Mouse (Mus musculus) ES-Bruce4 (cell line): ENCODE results near the gene Ssh1. TPM values are rescaled to one million over a fixed set of nuclear protein-coding genes. Genes with fewer than 3 reads are reported as not detected.

Source experiments
- H3K27ac ChIP-seq: 2 replicates; pipeline ENCODE4 v1.5.1; 2012; ENCODE audit warnings: low read length, inconsistent platforms; ENCODE audit not compliant: insufficient read depth
- H3K27me3 ChIP-seq: 2 replicates; pipeline ENCODE4 v1.6.1; 2012; ENCODE audit warnings: mild to moderate bottlenecking, low read length, inconsistent platforms; ENCODE audit not compliant: control insufficient read depth, poor library complexity, insufficient read depth, severe bottlenecking
- H3K36me3 ChIP-seq: 2 replicates; pipeline ENCODE4 v1.6.1; 2012; ENCODE audit warnings: inconsistent platforms, mild to moderate bottlenecking, low read length, moderate library complexity; ENCODE audit not compliant: control insufficient read depth, poor library complexity, insufficient read depth, severe bottlenecking
- H3K4me1 ChIP-seq: one replicate; pipeline ENCODE4 v1.8.1; 2011; ENCODE audit warnings: low read length; ENCODE audit not compliant: control insufficient read depth, insufficient read depth
- H3K4me3 ChIP-seq: 2 replicates; pipeline ENCODE4 v1.5.1; 2011; ENCODE audit warnings: low read depth, mild to moderate bottlenecking, low read length
- H3K9ac ChIP-seq: 2 replicates; pipeline ENCODE4 v1.6.1; 2012; ENCODE audit warnings: low read depth, mild to moderate bottlenecking, inconsistent platforms; ENCODE audit not compliant: poor library complexity, severe bottlenecking
- H3K9me3 ChIP-seq: replicated peaks from 2 replicates; pipeline ENCODE4 v1.6.1; 2012; ENCODE audit warnings: mild to moderate bottlenecking, low read length, inconsistent platforms; ENCODE audit not compliant: control insufficient read depth, poor library complexity, insufficient read depth, severe bottlenecking
- CTCF ChIP-seq: IDR thresholded peaks from one replicate; pipeline ENCODE4 v1.8.1; 2011; ENCODE audit warnings: low read depth, low read length
- EP300 ChIP-seq: IDR thresholded peaks from 2 replicates; pipeline ENCODE4 v1.6.1; 2011; ENCODE audit warnings: low read depth, low read length; ENCODE audit not compliant: insufficient read depth
- POLR2A ChIP-seq: IDR thresholded peaks from one replicate; pipeline ENCODE4 v1.8.1; 2011; ENCODE audit warnings: low read length; ENCODE audit not compliant: insufficient read depth
- polyA plus RNA-seq: library from polyadenylated mRNA; stranded (reverse); fragments of >200 nt; gene quantifications from 2 replicates; pipeline ENCODE4 v1.2.4, GENCODE M21; 2011; ENCODE audit warnings: low read depth; ENCODE audit not compliant: missing spikeins, insufficient read depth, insufficient read length

The Ssh1 gene
- polyA plus RNA-seq, 1 experiment: 23.5 TPM

- Histone ChIP-seq H3K9ac (no peak overlapping the region), H3K27ac (no peak overlapping the region), H3K4me1 (peaks cover 11% of the 10 kb centered on the region), H3K9me3 (no peaks in the 10 kb centered on the region), H3K4me3 (no peak overlapping the region), H3K27me3 (no peaks in the 10 kb centered on the region), H3K36me3 (no peaks in the 10 kb centered on the region)
- TF ChIP-seq POLR2A (no peak), CTCF (no peak), EP300 (no peak)
Observed at GRCm38 (mm10) chr5:113990593-113990992, 3.1 kb downstream of the Ssh1 start.

- Histone ChIP-seq H3K9ac (no peak overlapping the region), H3K4me3 (no peak overlapping the region), H3K27me3 (no peaks in the 10 kb centered on the region), H3K9me3 (no peaks in the 10 kb centered on the region), H3K27ac (no peak overlapping the region), H3K4me1 (peaks cover 11% of the 10 kb centered on the region), H3K36me3 (no peaks in the 10 kb centered on the region)
- TF ChIP-seq POLR2A (no peak), EP300 (no peak), CTCF (no peak)
Observed at GRCm38 (mm10) chr5:113989437-113990024, 4.2 kb downstream of the Ssh1 start.

GRCm38 (mm10) chr5:113986182-113986961 is 7.3 kb downstream of the Ssh1 start:
- no peaks in the 10 kb centered on the region for H3K36me3 ChIP-seq

GRCm38 (mm10) chr5:113985737-113986136 is 8.0 kb downstream of the Ssh1 start:
- no peak overlapping the region for H3K9ac ChIP-seq
- no peak overlapping the region for H3K27ac ChIP-seq
- no peak overlapping the region for H3K4me3 ChIP-seq
- H3K27me3 ChIP-seq: no peaks in the 10 kb centered on the region
- H3K9me3 ChIP-seq: no peaks in the 10 kb centered on the region
- no peak for TF ChIP-seq POLR2A
- no peak for TF ChIP-seq CTCF
- TF ChIP-seq EP300: no peak
- no peaks in the 10 kb centered on the region for H3K36me3 ChIP-seq
- H3K4me1 ChIP-seq: peaks cover 7% of the 10 kb centered on the region

More at GRCm38 (mm10) chr5:113986182-113986961, 7.3 kb downstream of the Ssh1 start:
- Histone ChIP-seq H3K4me1 (peaks cover 8% of the 10 kb centered on the region), H3K9ac (no peak overlapping the region), H3K9me3 (no peaks in the 10 kb centered on the region), H3K27ac (no peak overlapping the region), H3K27me3 (no peaks in the 10 kb centered on the region), H3K4me3 (no peak overlapping the region)
- TF ChIP-seq EP300 (no peak), CTCF (no peak), POLR2A (no peak)

GRCm38 (mm10) chr5:113984025-113984740 is 9.5 kb downstream of the Ssh1 start:
- Histone ChIP-seq H3K36me3 (no peaks in the 10 kb centered on the region), H3K27me3 (no peaks in the 10 kb centered on the region), H3K4me1 (peaks cover 7% of the 10 kb centered on the region), H3K27ac (no peak overlapping the region), H3K9ac (no peak overlapping the region), H3K9me3 (no peaks in the 10 kb centered on the region; the same call in 1 of the 2 replicates), H3K4me3 (no peak overlapping the region)
- TF ChIP-seq CTCF (no peak), EP300 (no peak), POLR2A (no peak)

- H3K27me3 ChIP-seq: no peaks in the 10 kb centered on the region
Observed at GRCm38 (mm10) chr5:113983541-113983940, 10.2 kb downstream of the Ssh1 start.

More at GRCm38 (mm10) chr5:113983541-113983940, 10.2 kb downstream of the Ssh1 start:
- Histone ChIP-seq H3K4me3 (no peak overlapping the region), H3K27ac (no peak overlapping the region), H3K9me3 (no peaks in the 10 kb centered on the region; the same call in 1 of the 2 replicates), H3K9ac (no peak overlapping the region), H3K36me3 (no peaks in the 10 kb centered on the region), H3K4me1 (peaks cover 7% of the 10 kb centered on the region)
- TF ChIP-seq EP300: no peak
- no peak for TF ChIP-seq POLR2A
- no peak for TF ChIP-seq CTCF
